Mouse (Mus musculus) frontal cortex, postnatal 25 days (tissue): ENCODE results near the gene Pard3b.
"Not testable (repeated sequence)": the region's sequence is repeated elsewhere in the genome, so short reads cannot be mapped to it uniquely, and the experiment has no call there.

Experiments used
- DNase-seq, 2 experiments: peaks; one replicate each; pipeline ENCODE4 v3.0.0; 2022; ENCODE audit warnings: low spot score in 2 of 2

Gene Pard3b

DNA sequence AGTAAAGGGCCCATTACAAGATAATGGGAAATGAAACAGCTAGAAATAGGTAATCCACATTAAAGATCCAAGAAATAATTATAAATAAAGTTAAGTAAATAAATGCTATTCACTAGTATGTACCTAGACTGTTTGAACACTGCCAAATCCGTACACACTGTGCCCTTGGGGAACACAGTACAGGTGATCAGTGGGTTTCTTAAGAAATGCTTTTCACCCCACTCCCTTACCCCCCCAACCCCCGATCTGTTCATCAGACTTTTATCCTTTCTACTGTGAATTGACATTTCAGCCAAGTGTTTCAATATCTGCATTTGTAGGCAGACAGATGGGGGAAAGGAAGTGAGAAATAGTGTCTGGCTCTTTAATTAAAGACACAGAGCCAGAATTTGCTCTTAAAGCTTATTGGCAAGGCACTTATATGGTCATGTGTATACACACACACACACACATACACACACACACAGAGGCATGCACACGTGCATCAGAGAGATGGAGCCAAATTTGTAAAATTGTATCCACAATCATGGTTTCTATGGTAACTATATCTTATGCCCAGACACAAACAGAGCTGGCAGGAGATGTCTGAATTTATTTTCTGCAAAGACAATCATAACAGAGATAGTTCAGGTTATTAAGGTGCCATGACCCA lies 938.4 kb downstream of the Pard3b start:
- DNase-seq: no peak

DNA sequence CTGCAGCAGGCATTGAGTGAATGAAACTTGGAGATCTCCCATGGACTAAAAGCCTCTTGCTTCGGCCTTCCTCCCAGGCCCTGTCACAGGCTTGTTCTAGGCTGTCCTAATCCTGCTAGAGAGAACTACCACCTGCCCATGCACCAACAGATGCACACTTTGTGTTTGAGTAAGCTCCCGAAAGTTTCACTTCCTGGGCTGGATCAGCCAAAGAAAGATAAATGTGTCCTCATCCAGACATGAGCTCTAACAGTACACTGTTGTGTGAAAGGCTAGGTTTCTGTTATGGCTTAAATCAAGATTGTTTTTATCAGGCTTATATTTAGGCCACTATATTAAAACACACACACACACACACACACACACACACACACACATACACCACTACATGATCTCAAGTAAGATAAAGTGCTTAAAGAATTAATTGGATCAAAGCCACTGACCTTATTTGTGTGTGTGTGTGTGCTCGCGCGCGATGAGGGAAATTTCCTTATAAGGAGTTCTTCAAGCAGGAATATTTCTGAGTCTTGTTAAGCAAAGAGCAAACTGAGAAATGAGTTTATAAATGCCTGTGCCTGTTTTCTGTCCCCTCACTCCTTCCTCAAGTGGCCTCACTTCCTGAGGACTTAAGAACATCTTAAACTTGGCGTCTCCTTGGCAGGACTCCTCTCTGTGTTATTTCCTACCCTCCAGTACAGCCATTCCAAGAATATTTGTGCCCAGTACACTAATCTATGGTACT lies 940.6 kb downstream of the Pard3b start:
- no peak for DNase-seq

DNA sequence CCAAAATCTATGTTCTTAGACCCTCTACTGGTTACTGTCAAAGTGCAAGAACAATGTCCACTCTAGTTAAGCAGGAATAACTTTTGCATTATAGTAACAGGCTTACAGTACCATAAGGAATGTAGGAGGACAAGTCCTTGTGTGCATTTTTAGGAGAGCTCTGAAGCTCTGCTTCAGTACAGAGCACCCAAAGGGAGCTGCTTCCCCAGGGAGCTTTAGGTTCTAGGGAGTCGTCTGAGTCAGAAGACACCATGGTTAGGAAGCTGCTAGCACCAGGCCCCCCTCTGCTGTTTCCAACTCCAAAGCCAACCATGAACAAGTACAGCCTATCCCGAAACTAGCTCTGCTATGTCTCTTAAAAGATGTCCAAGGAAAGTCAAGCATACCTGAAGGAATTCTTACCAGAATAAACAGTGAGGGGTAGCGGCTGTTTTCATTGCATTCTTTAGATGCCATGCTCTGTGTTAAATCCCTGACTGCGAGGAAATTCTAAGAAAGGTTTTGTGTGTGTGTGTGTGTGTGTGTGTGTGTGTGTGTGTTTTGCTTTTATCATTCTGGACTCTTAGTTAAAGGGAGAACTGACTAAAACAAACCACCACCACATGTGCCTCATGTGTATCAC lies 941.8 kb downstream of the Pard3b start:
- DNase-seq: no peak

DNA sequence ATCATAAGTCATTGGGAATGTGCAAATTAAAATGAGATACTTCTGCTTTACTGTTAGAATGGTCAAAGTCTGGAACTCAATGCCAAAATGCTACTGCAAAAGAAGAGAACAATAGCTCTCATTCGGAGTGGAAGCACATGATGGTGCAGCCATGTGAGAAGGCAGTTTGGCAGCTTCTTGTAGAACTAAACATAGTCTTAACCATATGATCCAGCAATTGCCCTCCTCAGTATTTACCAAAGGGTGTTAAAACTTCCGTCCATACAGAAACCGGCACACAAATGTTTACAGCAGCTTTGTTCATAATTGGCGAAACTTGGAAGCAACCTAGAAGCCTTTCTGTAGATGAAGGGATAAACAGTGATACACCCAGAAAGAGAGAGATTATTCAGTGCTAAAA lies 943.9 kb downstream of the Pard3b start:
- no peak for DNase-seq

DNA sequence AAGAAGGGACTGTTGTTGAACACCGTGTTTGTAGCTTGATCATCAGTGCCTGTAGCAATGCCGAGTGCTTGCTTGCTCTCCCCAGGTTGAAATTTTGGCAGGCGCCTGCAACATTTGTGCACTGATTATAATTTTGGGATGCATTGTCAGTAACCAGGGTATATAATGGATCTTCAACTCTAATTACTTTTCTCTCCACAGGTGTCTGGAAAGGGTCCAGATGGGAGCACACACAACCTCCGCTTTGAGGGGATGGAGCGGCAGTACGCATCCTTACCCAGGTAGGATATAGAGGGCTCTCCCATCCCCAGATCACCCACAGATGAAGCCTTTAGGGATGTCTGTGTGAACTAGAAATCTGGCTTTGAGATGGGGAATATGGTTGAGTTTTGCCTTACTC lies 948.9 kb downstream of the Pard3b start:
- no peak for DNase-seq

DNA sequence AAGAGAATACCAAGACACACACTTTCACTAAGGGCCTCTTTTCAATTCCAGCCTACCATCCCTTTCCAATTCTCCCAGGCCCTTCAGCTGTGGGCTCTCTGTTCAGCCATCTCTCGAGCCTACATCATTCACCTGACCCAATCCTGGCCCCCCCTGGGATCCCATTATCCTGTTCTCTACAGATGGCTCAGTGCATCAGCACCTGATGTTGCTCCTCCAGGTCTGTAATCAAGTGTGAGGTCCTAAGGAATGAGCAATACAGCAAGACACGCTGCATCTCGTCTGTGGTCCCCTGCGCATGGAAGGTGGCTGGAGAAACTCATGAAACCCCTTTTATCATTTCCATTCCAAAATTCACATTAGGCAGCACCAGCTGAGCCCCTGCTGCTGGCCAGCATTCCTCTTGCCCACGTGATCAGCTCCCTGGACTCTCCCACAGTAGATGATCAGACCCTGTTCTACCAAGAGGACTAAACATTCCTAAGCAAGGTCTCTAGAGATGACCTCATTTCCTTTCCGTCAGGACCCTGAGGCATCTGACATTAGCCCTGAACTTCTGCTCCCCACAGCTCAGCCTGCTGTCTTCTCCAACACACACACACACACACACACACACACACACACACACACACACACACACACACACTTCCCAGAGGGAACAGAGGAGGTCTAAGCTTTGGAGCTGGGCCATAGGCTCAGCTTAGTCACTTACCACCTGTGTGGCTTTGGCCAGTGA lies 952.8 kb downstream of the Pard3b start:
- no peak for DNase-seq

DNA sequence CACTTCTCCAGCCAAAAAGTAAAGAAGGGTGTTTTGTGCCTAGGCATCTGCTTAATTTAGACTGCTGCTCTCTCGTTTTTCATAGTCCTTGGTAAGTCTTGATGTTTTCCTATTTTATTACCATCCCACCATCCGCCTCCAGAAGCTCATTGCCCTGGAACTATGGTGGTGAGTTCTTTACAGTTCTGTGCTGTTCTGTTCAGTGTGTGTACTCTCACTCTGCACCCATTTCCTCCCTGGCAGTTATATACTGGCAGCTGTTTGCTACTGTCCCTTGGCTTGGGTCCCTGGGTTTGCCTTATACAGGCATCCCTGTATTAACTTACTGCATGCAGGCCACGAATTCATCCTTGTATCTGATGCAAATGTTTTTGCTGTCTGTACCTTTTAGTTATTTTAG lies 956.8 kb downstream of the Pard3b start:
- no peak for DNase-seq

DNA sequence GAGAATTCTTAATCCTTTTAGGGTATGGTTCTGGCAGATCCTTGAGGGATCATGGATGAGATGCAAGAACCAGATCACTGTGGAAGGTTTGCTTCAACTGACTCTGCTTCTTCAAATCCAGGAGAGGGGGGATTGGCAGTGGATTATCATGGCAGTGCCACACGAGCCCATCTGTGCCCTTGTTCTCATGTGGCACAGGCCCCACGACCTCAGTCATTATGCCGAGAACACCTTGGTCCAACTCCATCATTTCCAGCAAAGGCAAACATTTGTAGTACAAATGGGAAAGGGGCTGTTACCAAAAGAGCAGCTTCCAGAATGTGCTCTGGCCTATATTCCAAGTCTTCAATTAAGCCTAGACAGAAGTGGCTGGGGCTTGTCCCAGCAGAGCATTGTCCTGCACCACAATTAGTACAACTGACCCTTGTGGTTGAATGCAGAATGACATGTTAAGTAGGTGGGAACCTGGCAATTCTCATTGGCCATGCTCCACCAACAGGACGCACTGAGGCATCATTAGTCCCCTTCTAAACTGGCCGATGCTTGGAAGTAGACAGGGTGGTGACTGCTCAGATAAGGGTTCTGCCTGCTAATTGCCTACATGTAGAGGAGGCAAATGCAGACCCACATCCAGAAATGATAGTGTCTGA lies 959.3 kb downstream of the Pard3b start:
- DNase-seq: no peak

DNA sequence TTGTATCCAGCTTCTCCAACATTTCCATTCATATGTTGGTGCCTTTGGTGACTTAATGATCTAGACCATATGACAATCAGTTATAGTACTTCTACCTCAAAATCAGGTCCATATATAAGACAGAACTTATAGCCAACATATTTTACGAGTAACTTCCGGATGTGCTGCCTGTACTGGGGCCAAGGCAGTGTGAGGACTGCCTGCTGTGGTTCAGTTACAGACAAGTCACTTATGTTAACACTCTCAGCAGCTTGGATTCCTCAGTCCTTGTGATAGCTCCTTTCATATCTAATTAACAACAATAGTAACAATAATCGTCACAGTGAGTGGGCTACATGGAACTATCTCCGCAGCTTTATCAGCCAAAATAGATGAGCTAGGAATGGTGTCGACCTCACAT lies 959.9 kb downstream of the Pard3b start:
- no peak for DNase-seq

DNA sequence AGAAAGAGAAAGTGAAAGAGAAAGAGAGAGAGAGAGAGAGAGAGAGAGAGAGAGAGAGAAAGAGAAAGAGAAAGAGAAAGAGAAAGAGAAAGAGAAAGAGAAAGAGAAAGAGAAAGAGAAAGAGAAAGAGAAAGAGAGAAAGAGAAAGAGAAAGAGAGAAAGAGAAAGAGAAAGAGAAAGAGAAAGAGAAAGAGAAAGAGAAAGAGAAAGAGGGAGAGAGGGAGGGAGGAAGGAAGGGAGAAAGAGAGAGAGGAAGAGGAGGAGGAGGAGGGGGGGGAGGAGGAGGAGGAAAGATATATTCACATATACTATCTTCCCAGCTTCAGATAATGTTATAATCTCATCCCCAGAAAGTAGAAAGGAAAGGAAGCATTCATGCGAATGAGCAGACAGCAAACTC lies 966.0 kb downstream of the Pard3b start:
- not testable (repeated sequence) for DNase-seq

DNA sequence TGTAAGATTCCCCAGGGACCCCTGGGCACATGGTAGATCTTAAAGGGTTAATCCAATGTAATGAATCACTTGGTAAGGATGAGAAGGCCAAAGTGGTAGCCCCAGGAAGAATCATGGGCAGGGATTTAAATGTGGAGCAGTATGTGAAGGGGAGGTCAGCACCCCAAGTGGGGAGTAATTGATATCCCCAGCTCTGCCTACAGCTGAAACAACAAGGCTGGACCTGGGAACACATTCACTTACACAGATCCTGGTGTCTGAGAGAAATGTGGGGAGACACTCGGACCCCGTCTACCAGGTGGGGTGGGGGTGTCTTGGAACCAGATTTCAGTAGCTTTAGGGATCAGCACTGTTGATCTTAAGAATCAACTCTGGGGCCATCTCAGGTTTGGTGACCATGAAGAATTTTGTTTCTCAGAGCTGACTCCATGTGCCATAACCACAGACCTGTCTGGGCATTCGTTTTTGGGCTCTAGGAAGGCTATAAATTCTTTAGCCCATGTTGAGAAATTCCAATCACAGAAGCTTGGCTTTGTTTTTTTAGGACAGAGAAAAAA lies 979.6 kb downstream of the Pard3b start:
- DNase-seq: no peak

DNA sequence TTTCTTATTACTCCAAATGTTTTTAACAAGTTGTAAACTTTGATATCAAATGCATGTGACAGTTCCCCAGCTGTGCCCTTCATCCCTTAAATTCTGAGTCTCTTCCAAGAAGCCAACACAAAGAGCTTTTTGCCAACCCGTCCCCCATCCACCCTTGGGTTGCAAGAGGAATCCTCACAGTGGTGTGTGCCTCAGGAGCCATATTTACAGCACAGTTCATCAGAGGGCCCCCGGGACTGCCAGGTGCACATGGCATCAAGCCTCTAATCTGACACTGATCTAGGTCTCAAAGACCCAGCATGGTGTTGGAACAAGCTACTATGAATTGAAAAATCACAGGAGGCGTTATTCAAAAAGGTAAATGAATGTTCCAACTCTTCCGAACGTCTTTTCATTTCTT lies 980.8 kb downstream of the Pard3b start:
- no peak for DNase-seq

DNA sequence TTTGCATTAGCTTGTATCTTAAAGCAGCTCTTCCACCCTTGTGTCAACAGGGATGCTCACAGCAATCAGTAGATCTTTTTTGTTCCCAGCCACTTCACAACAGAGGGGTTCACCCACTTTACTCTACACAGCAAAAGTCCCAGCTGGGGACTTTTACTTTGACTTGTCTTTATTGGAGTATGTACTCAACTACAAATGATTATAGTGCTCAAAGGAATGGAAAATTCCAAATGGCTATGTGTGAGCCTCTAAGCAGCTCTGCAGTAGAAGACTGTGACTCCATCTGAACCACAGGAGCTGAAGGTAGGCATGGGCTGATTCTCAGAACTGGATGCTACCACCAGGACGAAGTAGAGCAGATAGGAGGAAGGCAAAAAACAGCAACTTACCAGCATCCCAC lies 983.8 kb downstream of the Pard3b start:
- DNase-seq: no peak

DNA sequence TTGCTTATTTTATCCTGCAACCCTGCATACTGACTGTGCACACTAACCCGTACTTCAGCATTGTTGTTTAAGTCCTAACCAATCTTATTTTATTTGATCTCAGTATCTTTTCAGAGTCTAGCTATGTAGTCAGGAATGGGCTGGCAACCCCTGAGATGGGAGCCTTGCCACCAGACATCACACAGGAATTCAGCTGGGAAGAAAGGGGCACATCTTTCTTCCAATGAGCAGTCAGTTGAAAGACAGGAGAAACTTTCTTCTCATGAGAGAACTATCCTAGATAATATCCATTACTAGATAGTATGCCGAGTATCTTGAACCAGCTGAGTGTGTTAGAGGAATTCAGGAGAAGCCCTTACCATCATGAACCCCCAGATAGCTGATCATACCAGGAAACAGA lies 985.5 kb downstream of the Pard3b start:
- no peak for DNase-seq

DNA sequence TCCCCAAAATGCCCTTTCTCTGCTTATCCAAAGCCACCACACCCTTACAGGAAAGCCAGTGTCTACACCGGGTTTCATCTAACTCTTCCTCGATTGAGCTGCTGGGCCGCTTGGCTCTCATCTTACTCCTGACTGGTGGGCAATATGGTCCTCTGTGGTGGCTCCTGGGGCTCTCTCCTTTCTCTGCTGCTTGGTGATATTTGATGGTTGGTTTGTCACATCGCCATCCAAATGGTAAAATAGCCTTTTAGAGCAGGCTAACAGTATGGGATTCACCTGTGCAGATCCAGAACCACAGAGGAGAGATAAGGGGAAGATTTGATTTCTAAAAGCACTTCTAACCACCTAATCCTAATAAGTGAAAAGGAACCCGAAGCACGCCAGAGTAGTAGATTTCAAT lies 986.2 kb downstream of the Pard3b start:
- no peak for DNase-seq

DNA sequence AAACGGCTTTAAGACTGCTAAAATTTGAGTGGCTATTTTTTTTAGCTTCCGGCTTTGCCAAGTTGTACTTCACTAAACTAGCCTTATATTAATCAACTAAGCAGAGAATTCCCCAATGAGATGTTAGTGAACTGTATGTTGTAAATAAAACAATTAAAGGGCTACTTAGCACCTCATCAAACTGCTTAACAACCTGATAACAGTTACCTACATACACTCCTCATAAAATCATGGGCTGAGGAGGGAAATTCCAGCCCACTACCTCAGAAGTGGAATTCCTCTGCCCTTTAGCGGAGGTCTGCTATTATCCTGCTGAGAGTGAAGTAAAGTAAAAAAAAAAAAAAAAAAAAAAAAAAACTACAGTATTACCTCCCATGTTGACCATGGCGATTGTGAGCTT lies 986.7 kb downstream of the Pard3b start:
- no peak for DNase-seq

DNA sequence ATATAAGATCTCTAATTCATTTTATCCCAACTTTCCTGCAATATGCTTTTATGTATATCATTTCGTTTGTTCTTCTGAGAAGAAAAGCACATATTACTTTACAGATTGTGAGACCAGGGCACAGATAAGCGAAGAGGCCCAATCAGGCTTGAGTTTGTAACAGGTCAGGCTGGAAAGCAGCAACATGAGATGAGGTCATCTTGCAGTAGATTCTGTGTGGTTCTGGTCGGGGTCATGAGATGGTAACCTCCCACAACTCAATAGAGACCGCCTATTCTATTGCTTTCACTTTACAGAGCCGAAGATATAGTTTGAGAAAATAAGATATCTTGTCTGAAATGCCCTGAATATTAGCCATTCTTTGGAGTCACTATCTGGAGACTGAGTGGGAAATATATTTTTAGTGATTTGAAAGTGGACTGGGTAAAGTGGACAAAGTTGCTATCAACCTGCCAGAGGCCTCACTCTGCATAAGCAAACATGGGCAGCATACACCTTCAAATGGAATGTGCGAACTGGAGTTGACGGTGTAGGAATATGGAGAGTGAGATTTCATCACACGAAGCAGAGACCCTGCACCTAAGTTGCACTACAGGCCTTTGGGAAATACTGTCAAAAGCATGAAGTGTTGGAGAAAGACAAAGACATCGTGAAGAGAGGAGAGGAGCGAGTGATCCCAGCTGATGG lies 987.3 kb downstream of the Pard3b start:
- DNase-seq: no peak

DNA sequence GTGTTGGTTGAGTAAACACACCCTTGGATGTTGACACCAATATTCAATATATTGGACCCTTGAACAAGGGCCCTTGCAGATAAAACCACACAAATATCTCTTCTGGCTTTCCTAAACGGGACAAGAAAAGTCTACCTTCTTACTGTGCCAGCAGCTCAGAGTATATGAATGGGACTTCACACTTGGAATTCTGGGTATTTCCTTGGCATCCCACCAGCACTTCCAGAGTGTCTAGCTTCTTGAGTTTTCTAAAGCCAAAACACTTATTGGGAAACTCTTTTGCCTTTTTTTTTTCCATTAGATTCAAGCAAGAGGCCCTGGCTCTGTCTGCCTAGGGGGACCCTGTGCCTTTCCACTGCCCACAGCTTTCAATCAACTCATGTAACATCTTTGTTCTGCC lies 991.3 kb downstream of the Pard3b start:
- no peak for DNase-seq

DNA sequence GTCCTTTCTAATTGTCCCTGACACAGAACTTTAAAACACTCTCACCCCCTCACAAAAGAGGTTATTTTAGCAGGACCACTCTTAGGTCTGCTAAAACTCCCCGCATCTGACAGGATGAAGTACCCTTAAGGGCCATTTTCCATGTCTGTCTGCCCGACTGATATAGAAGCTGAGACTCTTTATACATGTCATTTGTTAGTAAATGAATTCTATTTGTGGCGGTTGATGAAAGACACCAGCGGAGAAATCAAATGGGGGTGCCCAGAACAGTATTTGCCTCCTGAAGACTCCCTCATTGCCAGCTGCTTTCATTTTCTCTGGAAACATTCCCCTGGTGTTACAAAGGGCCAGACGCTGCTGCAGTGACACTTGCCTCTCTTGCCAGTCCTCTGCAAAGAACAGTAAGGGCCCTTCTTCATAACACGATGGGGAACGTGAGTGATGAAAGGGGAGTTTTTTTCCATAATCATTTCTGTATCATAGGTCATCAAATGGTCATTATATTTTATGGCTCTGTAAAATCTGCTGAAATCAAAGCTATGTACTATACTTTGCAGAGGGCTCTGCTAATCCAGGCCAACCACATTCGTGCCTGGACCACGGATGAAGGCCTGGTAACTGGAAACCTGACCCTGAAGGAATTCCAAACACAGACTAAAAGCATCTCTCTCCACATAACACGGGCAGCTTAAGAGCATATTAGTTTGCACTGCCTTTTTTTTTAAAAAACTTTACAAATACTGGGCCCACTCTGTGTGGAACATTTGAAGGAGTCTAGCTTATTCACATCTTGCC lies 993.1 kb downstream of the Pard3b start:
- no peak for DNase-seq

DNA sequence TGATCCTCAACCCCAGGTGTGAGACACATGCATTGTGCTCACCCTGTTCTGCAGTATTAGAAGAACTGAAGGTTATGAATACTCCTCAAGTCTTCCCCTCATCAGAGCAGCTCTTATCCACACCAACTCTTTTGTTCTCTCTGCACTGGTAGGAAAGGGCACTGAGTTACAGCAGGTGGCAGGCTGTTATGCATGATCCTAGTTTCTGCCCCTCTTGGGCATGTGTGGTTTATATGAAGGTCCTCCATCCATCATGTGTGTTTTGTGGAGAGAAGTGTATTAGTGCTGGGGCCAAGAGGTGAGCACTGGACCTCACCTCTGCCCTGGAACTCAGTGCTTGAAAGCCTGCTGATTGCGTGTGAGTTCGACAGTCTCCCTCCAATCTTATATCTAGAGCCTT lies 994.3 kb downstream of the Pard3b start:
- DNase-seq: no peak
